Mouse (Mus musculus) forebrain, embryonic 12.5 days (tissue): ENCODE results near the gene Bcat1. TPM values are rescaled to one million over a fixed set of nuclear protein-coding genes. Genes with fewer than 3 reads are reported as not detected.
A peak's percentile ranks its signal among the peaks of the same experiment; 100 is the strongest.

Experiments
- ATAC-seq: fragments of 200-750 bp; cut with Nextera tagmentation; 2 replicates; pipeline ENCODE4 v1.8.0; 2017; ENCODE audit warnings: moderate TSS enrichment; ENCODE audit not compliant: low FRiP score
- H3K27ac ChIP-seq: fragments of 300-500 bp; sonication (generic); 2 replicates; pipeline ENCODE4 v1.5.1; 2016; ENCODE audit warnings: mild to moderate bottlenecking
- H3K27me3 ChIP-seq: fragments of 300-500 bp; sonication (generic); 2 replicates; pipeline ENCODE4 v1.6.1; 2016; ENCODE audit warnings: mild to moderate bottlenecking
- H3K36me3 ChIP-seq: fragments of 300-500 bp; sonication (generic); replicated peaks from 2 replicates; pipeline ENCODE4 v1.6.1; 2016; ENCODE audit warnings: mild to moderate bottlenecking
- H3K4me1 ChIP-seq: fragments of 300-500 bp; sonication (generic); 2 replicates; pipeline ENCODE4 v1.6.1; 2016
- H3K4me2 ChIP-seq: fragments of 300-500 bp; sonication (generic); 2 replicates; pipeline ENCODE4 v1.6.1; 2016; ENCODE audit warnings: mild to moderate bottlenecking, moderate library complexity
- H3K4me3 ChIP-seq: fragments of 300-500 bp; sonication (generic); replicated peaks from 2 replicates; pipeline ENCODE4 v1.5.1; 2016; ENCODE audit warnings: mild to moderate bottlenecking
- H3K9ac ChIP-seq: fragments of 300-500 bp; sonication (generic); 2 replicates; pipeline ENCODE4 v1.6.1; 2016; ENCODE audit warnings: mild to moderate bottlenecking
- H3K9me3 ChIP-seq: fragments of 300-500 bp; sonication (generic); 2 replicates; pipeline ENCODE4 v1.6.1; 2016
- WGBS: fragments of 180-500 bp; shearing (Covaris S2); methylation state at CpG from one replicate; pipeline ENCODE4 v1.1.7; 2016; 5-methylcytosine and 5-hydroxymethylcytosine counted together
- polyA plus RNA-seq: library from polyadenylated mRNA; unstranded; fragments of >200 nt; fragmentation: Nextera tagmentation; extraction: Ambion mirVana; gene quantifications from 2 replicates; pipeline ENCODE4 v1.2.1, GENCODE M21; 2016

The Bcat1 gene
- polyA plus RNA-seq, 1 experiment from 2014 or later: 98.9 TPM

DNA sequence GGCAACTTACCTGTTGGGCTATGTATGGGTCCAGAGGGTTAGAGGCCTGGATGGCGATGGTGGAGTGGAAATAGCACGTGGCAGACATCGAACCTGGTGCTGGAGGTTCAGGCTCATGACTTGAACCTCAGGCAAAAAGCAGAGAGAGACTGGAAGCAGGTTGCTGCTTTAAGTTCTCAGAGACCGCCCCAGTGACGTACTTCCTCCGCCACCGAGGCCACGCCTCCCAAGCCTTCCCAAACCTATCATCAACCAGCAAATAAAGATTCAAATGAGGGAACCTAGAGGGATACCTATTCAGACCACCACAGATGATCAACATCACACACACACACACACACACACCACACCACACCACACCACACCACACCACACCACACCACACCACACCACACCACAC lies 91.8 kb downstream of the Bcat1 start:
- WGBS: 97% methylated on average over 8 of the region's 8 CpGs
- ATAC-seq: no peak
- Histone ChIP-seq H3K4me1 (no peaks in the 10 kb centered on the region), H3K27me3 (no peaks in the 10 kb centered on the region), H3K27ac (no peak overlapping the region), H3K4me3 (no peak overlapping the region), H3K36me3 (no peaks in the 10 kb centered on the region), H3K9ac (no peak overlapping the region), H3K4me2 (no peak overlapping the region), H3K9me3 (no peaks in the 10 kb centered on the region)

DNA sequence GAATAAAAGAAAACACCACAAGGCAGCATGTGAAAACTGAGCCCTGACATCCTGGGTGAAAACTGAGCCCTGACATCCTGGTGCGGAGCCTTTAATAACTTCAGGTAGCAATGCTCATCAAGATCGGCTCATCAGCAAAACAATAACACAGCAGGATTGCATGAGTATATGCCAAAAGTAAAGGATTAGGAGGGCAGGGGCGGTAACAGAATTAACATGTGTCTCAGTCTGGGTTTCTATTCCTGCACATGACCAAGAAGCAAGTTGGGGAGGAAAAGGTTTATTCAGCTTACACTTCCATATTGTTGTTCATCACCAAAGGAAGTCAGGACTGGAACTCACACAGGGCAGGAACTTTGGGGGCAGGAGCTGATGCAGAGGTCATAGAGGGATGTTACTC lies 93.9 kb downstream of the Bcat1 start:
- no peak overlapping the region for H3K4me2 ChIP-seq
- H3K4me3 ChIP-seq: no peak overlapping the region
- H3K27ac ChIP-seq: no peak overlapping the region
- no peaks in the 10 kb centered on the region for H3K27me3 ChIP-seq
- no peaks in the 10 kb centered on the region for H3K9me3 ChIP-seq
- ATAC-seq: no peak
- no peaks in the 10 kb centered on the region for H3K36me3 ChIP-seq
- H3K4me1 ChIP-seq: no peaks in the 10 kb centered on the region
- no peak overlapping the region for H3K9ac ChIP-seq
- 66% methylated on average over 3 of the region's 3 CpGs for WGBS

DNA sequence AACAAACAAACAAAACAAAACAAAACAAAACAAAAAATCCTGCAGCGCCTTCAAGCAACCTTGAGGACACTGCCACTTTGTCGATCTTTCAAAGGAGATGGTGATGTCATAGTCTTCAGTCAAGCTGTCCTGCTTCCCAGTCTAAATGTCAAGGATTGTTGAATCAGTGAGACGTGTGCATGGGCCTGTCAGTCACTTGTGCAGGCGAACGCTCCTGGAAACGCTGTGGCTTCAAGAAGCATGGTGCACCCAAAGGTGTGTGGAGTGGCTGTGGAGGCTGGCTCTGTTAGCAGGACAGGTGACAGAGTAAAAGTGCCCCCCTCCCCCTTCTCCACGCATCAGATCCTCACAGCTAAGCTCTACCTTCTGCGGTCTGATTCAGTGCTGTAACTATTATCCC lies 103.6 kb downstream of the Bcat1 start:
- Histone ChIP-seq H3K9ac (no peak overlapping the region), H3K27me3 (no peaks in the 10 kb centered on the region), H3K4me2 (no peak overlapping the region), H3K9me3 (no peaks in the 10 kb centered on the region), H3K4me3 (no peak overlapping the region), H3K4me1 (no peaks in the 10 kb centered on the region), H3K27ac (no peak overlapping the region), H3K36me3 (no peaks in the 10 kb centered on the region)
- WGBS: 85% methylated on average over 8 of the region's 8 CpGs
- ATAC-seq: no peak

DNA sequence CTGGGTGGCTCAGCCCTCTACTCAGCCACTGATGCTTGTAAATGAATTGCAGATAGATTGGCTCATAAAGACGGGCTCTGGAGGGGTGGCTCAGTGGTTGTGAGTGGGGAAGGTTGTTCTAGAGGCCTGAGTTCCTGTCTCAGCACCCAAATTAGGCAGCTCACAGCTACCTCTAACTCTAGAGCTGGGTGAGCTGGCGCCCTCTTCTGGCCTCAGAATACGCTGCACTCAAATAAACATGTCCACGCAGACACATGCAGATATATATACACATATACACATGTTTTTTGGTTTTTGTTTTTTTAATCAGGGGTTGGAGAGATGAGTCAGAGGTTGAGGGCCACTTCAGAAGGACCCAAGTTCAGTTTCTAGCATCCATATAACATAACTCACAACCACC lies 105.1 kb downstream of the Bcat1 start:
- H3K36me3 ChIP-seq: no peaks in the 10 kb centered on the region
- no peak overlapping the region for H3K27ac ChIP-seq
- H3K9me3 ChIP-seq: no peaks in the 10 kb centered on the region
- WGBS: 85% methylated on average over 4 of the region's 4 CpGs
- H3K4me1 ChIP-seq: no peaks in the 10 kb centered on the region
- no peak overlapping the region for H3K9ac ChIP-seq
- H3K4me3 ChIP-seq: no peak overlapping the region
- no peaks in the 10 kb centered on the region for H3K27me3 ChIP-seq
- ATAC-seq: no peak
- H3K4me2 ChIP-seq: no peak overlapping the region

DNA sequence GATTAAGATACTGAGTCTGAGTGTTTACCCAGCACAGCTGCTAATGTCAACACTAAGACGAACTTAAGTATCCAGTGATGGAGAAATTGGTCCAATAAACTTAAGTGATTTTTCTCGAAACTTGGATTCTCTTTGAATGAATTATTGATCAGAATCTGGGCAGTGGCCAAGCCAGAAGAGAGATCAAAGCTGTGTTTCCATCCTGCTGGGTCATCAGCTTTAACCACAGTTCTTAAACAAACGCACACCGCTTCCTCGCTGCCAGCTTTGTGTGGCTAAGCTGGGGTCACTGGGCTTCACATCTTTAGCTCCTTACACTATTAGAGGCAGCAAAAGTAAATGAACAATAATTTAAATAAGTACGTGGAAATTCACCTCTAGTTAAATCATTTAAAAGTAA lies 108.4 kb downstream of the Bcat1 start:
- no peak overlapping the region for H3K4me3 ChIP-seq
- H3K9ac ChIP-seq: no peak overlapping the region
- no peaks in the 10 kb centered on the region for H3K36me3 ChIP-seq
- no peaks in the 10 kb centered on the region for H3K9me3 ChIP-seq
- no peak overlapping the region for H3K4me2 ChIP-seq
- ATAC-seq: no peak
- no peaks in the 10 kb centered on the region for H3K27me3 ChIP-seq
- H3K4me1 ChIP-seq: no peaks in the 10 kb centered on the region
- no peak overlapping the region for H3K27ac ChIP-seq
- WGBS: 59% methylated on average over 6 of the region's 6 CpGs

DNA sequence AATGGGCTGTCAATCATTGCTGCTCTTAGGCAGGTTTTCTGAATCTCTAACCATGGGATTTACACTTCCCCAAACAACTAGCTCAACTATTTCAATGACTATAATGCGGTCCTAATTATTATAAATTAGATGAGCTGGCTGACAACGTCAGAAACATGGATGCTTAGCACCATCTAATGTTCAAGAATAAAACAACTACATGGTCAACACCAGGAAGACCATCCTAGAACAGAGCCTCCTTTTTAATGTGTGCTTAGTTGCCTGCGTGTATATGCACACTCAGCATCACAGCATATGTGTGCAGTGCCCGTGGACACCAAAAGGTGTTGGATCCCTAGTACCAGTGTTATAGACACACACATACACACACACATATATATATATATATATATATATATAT lies 111.8 kb downstream of the Bcat1 start:
- no peak overlapping the region for H3K27ac ChIP-seq
- no peaks in the 10 kb centered on the region for H3K36me3 ChIP-seq
- no peaks in the 10 kb centered on the region for H3K4me1 ChIP-seq
- no peaks in the 10 kb centered on the region for H3K27me3 ChIP-seq
- WGBS: 78% methylated on average over 4 of the region's 4 CpGs
- no peak for ATAC-seq
- no peaks in the 10 kb centered on the region for H3K9me3 ChIP-seq
- no peak overlapping the region for H3K4me3 ChIP-seq
- H3K4me2 ChIP-seq: no peak overlapping the region
- no peak overlapping the region for H3K9ac ChIP-seq

DNA sequence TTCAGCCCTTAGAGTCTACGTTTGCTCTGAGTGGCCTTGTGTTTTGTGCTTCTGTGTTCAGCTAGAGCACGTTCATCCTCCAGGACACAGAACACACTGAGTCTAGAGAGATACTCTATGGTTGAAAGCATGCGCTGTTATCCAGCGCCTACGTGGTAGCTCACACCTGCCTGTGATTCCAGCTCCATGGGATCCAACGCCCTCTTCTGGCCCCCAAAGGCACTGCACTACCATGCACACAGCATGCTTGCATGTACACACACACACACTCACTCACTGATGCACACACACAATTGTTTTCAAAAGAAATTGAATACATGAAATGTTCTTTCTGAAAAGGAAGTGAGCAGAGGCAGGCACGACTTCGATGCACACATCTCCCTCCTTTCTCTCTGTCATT lies 112.8 kb downstream of the Bcat1 start:
- Histone ChIP-seq H3K27me3 (no peaks in the 10 kb centered on the region), H3K4me2 (no peak overlapping the region), H3K27ac (no peak overlapping the region), H3K9ac (no peak overlapping the region), H3K36me3 (no peaks in the 10 kb centered on the region), H3K4me1 (no peaks in the 10 kb centered on the region), H3K9me3 (no peaks in the 10 kb centered on the region), H3K4me3 (no peak overlapping the region)
- ATAC-seq: no peak
- WGBS: 83% methylated on average over 8 of the region's 8 CpGs

DNA sequence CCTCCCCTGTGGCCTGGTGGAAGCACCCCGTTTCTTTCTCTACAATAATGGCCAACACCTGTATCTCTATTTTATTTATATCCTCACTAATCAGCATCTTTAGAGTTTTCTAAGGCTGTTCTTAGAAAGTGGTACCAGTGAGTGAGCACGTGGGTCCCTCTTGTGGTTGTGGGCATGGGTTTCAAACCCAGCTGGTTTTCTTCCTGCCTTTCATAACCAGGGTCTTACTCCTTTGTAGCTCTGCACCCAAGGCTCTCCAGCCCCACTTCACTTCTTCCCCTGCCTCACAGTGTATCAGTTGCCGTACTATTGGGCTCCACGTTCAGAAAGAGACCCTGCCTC lies 114.0 kb downstream of the Bcat1 start:
- no peaks in the 10 kb centered on the region for H3K27me3 ChIP-seq
- H3K9ac ChIP-seq: no peak overlapping the region
- no peak for ATAC-seq
- WGBS: 70% methylated on average over 4 of the region's 4 CpGs
- no peaks in the 10 kb centered on the region for H3K9me3 ChIP-seq
- no peaks in the 10 kb centered on the region for H3K36me3 ChIP-seq
- no peak overlapping the region for H3K4me2 ChIP-seq
- H3K4me1 ChIP-seq: no peaks in the 10 kb centered on the region
- H3K4me3 ChIP-seq: no peak overlapping the region
- no peak overlapping the region for H3K27ac ChIP-seq

DNA sequence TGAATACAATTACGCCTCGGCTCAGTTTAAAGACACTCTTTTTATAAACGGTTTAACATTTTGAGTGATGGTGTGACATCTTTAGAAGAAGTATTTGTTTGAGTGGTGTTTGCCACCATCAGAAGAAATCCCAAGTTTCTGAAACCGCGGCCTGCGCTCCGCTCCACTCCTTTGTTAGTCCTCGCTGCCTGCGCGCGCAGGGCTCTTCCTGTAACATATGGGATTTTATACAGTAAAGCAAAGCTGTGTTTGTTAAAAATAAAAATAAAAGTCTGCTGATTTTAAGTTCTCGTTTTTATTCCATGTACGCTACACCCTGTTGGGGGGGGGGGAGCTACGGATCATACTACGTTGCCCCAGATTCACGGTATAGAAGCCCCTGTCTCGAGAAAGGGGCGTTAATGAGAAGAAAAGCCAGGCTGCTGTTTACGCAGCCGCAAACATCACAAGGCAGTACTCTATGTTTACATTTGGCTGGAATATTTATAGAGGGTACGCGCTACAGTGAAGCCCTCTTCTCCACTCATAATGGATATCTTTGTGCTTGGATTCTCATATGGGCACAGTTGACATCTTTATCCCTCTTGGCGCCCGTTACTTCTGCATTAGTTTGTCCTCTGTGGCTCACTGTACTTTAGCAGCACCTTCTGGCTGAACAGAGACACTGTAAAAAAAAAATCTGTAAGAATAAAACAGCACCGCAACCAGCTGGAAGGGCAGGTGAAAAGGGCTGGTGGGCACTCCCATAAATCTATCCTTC lies 114.6 kb downstream of the Bcat1 start:
- no peaks in the 10 kb centered on the region for H3K4me1 ChIP-seq
- ATAC-seq: peak; percentile 53; the same call in 1 of the 2 replicates
- WGBS: 78% methylated on average over 25 of the region's 25 CpGs
- no peak overlapping the region for H3K4me3 ChIP-seq
- no peaks in the 10 kb centered on the region for H3K27me3 ChIP-seq
- no peaks in the 10 kb centered on the region for H3K9me3 ChIP-seq
- H3K27ac ChIP-seq: no peak overlapping the region
- H3K36me3 ChIP-seq: no peaks in the 10 kb centered on the region
- no peak overlapping the region for H3K4me2 ChIP-seq
- no peak overlapping the region for H3K9ac ChIP-seq

DNA sequence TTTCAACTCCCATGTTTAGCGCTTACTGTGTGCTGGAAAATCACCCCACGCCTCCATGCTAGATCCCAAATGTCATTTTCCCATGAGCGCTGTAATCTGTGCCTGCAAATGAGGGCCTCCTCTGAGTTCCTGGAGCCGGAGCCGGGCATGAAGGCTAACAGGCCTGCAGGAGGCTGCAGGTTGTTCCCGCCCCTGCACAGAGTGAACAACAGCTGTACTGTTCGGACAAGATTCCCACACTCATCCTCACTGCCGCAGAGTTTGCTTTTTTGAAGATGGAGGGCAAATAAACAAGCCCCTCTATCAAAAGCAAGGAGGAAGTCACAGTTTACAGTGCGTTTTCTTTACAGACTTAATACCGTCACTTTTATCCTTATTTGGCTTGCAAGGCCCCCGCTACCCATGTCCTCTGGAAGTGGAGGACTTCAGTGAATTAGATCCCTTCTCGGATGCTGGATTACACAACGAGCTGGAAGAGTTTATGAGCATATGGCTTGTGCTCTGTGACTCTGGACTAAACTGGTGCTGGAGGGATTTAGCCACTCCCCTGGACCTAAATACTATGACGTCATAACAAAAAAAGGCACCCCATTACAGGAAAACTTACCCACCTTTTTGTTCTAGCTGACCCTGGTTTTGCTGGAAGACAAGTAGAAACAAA lies 120.0 kb downstream of the Bcat1 start:
- H3K27ac ChIP-seq: no peak overlapping the region
- no peaks in the 10 kb centered on the region for H3K9me3 ChIP-seq
- no peaks in the 10 kb centered on the region for H3K36me3 ChIP-seq
- H3K4me1 ChIP-seq: no peaks in the 10 kb centered on the region
- H3K9ac ChIP-seq: no peak overlapping the region
- WGBS: 68% methylated on average over 14 of the region's 14 CpGs
- no peak overlapping the region for H3K4me2 ChIP-seq
- ATAC-seq: no peak
- no peak overlapping the region for H3K4me3 ChIP-seq
- H3K27me3 ChIP-seq: no peaks in the 10 kb centered on the region

DNA sequence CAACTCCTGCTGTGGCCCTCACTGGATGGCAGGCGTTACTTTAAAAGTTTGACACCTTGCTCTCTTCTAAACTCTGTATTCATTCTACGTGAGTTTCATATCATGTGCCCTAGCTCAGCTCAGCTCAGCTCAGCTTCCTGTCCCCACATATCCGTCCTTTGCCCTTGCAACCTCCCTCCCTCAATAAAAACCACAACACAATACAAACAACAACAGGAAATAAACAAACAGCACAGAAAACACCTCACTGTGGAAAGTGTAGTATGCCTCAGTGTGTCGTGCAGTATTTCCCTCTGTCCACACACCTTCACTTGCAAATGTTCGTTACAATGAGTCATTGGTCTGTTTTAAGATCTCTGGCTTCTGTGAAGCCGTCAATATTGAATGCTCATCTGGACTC lies 123.1 kb downstream of the Bcat1 start:
- no peak overlapping the region for H3K27ac ChIP-seq
- H3K4me2 ChIP-seq: no peak overlapping the region
- no peaks in the 10 kb centered on the region for H3K36me3 ChIP-seq
- H3K4me3 ChIP-seq: no peak overlapping the region
- H3K27me3 ChIP-seq: no peaks in the 10 kb centered on the region
- 91% methylated on average over 6 of the region's 6 CpGs for WGBS
- H3K4me1 ChIP-seq: no peaks in the 10 kb centered on the region
- no peak overlapping the region for H3K9ac ChIP-seq
- ATAC-seq: no peak
- H3K9me3 ChIP-seq: no peaks in the 10 kb centered on the region

DNA sequence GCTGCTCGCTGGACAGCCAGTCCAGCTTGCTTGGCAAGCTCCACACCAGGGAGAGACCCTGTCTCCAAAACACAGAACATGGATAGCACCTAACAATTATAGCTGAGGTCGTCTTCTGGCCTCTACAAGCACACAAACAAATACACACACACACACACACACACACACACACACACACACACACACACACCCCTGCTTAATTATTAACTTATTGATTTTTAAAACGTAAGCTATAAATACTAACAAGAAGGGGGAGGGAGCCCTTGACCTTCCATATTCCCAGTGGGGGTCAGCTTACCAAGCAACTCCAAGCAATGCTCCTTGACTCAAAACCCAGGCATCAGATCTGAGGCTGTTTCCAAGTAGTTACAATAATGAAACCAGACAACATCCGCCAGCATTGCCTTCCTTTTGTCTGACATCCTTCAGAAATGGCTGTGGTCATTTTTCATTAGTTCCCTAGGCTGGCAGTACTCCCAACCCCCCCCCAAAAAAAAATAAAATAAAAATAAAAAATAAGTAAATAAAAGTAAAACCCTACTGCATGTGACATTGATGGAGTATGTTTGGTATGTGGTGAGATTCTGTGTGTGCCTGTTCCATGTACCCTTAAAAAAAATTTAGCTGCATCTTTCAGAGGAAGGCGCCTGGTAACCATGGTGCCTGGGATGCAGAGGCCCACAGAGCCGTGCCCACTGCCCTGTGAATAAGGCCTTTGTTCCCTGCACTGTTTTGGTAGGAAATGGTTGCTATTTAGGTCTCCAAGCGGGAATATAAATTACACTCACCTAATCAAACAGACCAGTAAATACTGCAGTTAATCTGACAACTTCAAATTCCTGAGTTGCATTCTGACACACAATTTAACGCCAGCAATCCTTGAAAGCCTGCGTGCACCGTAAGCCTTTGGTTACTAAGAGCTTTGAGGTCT lies 131.3 kb downstream of the Bcat1 start:
- ATAC-seq: peak; percentile 80
- no peak overlapping the region for H3K9ac ChIP-seq
- H3K4me2 ChIP-seq: peak overlapping the region; percentile 24; the same call in 1 of the 2 replicates
- no peaks in the 10 kb centered on the region for H3K36me3 ChIP-seq
- H3K4me1 ChIP-seq: peaks cover 22% of the 10 kb centered on the region
- no peak overlapping the region for H3K4me3 ChIP-seq
- whole genome bisulfite sequencing: 31% methylated on average over 10 of the region's 10 CpGs
- peak overlapping the region; percentile 16; the same call in 1 of the 2 replicates for H3K27ac ChIP-seq
- H3K27me3 ChIP-seq: no peaks in the 10 kb centered on the region
- H3K9me3 ChIP-seq: no peaks in the 10 kb centered on the region
